Mouse (Mus musculus) hindbrain, embryonic 16.5 days (tissue): ENCODE data around the gene Psmc3. TPM values are rescaled to one million over a fixed set of nuclear protein-coding genes. Genes with fewer than 3 reads are reported as not detected.

Source experiments
- ATAC-seq: fragments of 200-750 bp; cut with Nextera tagmentation; 2 replicates; pipeline ENCODE4 v1.8.0; 2017; ENCODE audit warnings: moderate TSS enrichment, moderate library complexity
- H3K27ac ChIP-seq: fragments of 300-500 bp; sonication (generic); 2 replicates; pipeline ENCODE4 v1.5.1; 2014; ENCODE audit warnings: low read depth, mild to moderate bottlenecking, control low read depth, low read length, moderate library complexity
- H3K27me3 ChIP-seq: fragments of 300-500 bp; sonication (generic); replicated peaks from 2 replicates; pipeline ENCODE4 v1.6.1; 2014; ENCODE audit warnings: low read length; ENCODE audit not compliant: control insufficient read depth, insufficient read depth
- H3K36me3 ChIP-seq: fragments of 300-500 bp; sonication (generic); 2 replicates; pipeline ENCODE4 v1.6.1; 2014; ENCODE audit warnings: mild to moderate bottlenecking, low read length, moderate library complexity, mixed read lengths; ENCODE audit not compliant: control insufficient read depth, insufficient read depth
- H3K4me1 ChIP-seq: fragments of 300-500 bp; sonication (generic); 2 replicates; pipeline ENCODE4 v1.6.1; 2014; ENCODE audit warnings: low read depth, low read length; ENCODE audit not compliant: control insufficient read depth, insufficient read depth
- H3K4me2 ChIP-seq: fragments of 300-500 bp; sonication (generic); 2 replicates; pipeline ENCODE4 v1.6.1; 2014; ENCODE audit warnings: mild to moderate bottlenecking, low read length, control low read depth, moderate library complexity
- H3K4me3 ChIP-seq: fragments of 300-500 bp; sonication (generic); 2 replicates; pipeline ENCODE4 v1.5.1; 2014; ENCODE audit warnings: mild to moderate bottlenecking, low read length, control low read depth, moderate library complexity
- H3K9ac ChIP-seq: fragments of 300-500 bp; sonication (generic); 2 replicates; pipeline ENCODE4 v1.6.1; 2014; ENCODE audit warnings: low read depth, mild to moderate bottlenecking, control low read depth, low read length, moderate library complexity
- H3K9me3 ChIP-seq: fragments of 300-500 bp; sonication (generic); 2 replicates; pipeline ENCODE4 v1.6.1; 2014; ENCODE audit warnings: mild to moderate bottlenecking, low read length, moderate library complexity; ENCODE audit not compliant: control insufficient read depth
- WGBS: fragments of 180-500 bp; shearing (Covaris S2); extraction: QIAGEN DNeasy Blood & Tissue Kit; methylation state at CpG from one replicate; pipeline ENCODE4 v1.1.7; 2014; 5-methylcytosine and 5-hydroxymethylcytosine counted together
- polyA plus RNA-seq: library from polyadenylated mRNA; unstranded; fragments of >200 nt; fragmentation: Nextera tagmentation; extraction: Ambion mirVana; gene quantifications from 2 replicates; pipeline ENCODE4 v1.2.1, GENCODE M21; 2015

Gene Psmc3
- polyA plus RNA-seq, 1 experiment from 2014 or later = 229 TPM

GRCm38 (mm10) chr2:91071059-91071458 is 17.2 kb downstream of the Psmc3 start:
- ATAC-seq = no peak
- peak overlapping the region; percentile 80 for H3K4me3 ChIP-seq
- peak overlapping the region; percentile 81 for H3K27ac ChIP-seq
- no peaks in the 10 kb centered on the region for H3K9me3 ChIP-seq
- 85% methylated on average over 10 of the region's 10 CpGs for WGBS
- peaks cover 23% of the 10 kb centered on the region for H3K4me1 ChIP-seq
- no peaks in the 10 kb centered on the region for H3K27me3 ChIP-seq
- H3K4me2 ChIP-seq = peak overlapping the region; percentile 89
- no peaks in the 10 kb centered on the region for H3K36me3 ChIP-seq
- peak overlapping the region; percentile 86 for H3K9ac ChIP-seq

GRCm38 (mm10) chr2:91072092-91072491 is 18.3 kb downstream of the Psmc3 start:
- Histone ChIP-seq H3K27me3 (no peaks in the 10 kb centered on the region), H3K4me1 (peaks cover 23% of the 10 kb centered on the region), H3K27ac (no peak overlapping the region), H3K4me2 (no peak overlapping the region), H3K9me3 (no peaks in the 10 kb centered on the region), H3K9ac (no peak overlapping the region), H3K4me3 (no peak overlapping the region), H3K36me3 (no peaks in the 10 kb centered on the region)
- ATAC-seq = no peak
- 35% methylated on average over 1 of the region's 1 CpGs for WGBS

DNA sequence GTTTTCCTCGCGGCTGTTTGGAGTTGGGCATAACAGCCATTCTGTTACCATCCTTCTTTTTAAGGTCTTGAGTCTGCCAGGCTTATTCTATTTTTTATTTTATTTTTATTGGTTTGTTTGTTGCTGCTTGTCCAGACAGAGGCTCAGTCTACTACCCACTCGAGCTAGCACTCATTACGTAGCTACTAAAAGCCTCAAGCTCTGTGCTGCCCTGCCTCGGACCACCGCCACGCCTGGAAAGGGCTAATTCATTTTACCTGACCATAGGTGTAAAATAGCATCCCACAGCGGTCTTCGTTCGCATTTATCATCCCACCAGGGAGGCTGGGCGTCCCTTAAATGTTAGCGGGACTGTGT is 24.1 kb downstream of the Psmc3 start:
- Histone ChIP-seq H3K36me3 (no peaks in the 10 kb centered on the region), H3K4me1 (peaks cover 4% of the 10 kb centered on the region), H3K4me2 (peak overlapping the region; percentile 97), H3K9me3 (no peaks in the 10 kb centered on the region), H3K27me3 (no peaks in the 10 kb centered on the region), H3K27ac (no peak overlapping the region), H3K4me3 (peak overlapping the region; percentile 54), H3K9ac (peak overlapping the region; percentile 79)
- 14% methylated on average over 12 of the region's 12 CpGs for WGBS
- ATAC-seq = peak; percentile 58

DNA sequence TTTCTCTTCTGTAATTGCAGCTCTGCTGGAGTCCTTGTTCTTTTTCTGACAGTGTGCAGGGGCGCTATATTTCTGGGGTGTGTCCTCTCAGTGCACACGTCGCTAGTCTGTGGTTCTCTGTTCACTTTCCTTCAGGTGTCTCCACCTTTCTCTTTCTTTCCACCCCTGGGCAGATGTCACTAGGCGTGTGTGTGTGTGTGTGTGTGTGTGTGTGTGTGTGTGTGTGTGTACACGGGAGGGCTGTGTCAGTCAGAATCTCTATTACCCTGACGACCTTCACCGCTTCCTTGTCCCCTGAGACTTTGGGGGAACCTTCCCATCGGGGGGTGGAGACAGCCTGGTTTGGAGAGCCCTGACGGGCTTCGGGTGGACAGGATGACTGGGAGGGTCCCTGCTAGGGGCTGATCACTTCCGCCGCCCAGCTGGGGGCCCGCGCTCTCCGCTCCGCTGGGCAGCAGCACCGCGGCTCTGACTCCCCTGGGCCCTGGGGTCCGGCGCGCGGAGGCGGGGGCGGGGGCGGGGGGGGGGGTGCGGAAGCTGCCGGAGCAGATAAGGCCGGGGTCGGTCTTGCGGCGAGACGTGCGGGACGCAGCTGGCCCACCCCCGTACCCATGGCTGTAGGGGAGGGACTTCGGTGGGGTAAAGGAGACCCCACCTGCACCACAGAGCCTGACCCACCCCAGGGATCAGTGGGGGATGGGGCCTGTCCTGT is 24.7 kb downstream of the Psmc3 start:
- 1% methylated on average over 16 of the region's 36 CpGs for WGBS
- Histone ChIP-seq H3K36me3 (no peaks in the 10 kb centered on the region), H3K9ac (peak overlapping the region; percentile 79), H3K4me2 (peak overlapping the region; percentile 97), H3K4me1 (peaks cover 4% of the 10 kb centered on the region), H3K4me3 (peak overlapping the region; percentile 54), H3K9me3 (no peaks in the 10 kb centered on the region), H3K27ac (peak overlapping the region; percentile 48; the same call in 1 of the 2 replicates), H3K27me3 (no peaks in the 10 kb centered on the region)
- ATAC-seq = peak; percentile 81

DNA sequence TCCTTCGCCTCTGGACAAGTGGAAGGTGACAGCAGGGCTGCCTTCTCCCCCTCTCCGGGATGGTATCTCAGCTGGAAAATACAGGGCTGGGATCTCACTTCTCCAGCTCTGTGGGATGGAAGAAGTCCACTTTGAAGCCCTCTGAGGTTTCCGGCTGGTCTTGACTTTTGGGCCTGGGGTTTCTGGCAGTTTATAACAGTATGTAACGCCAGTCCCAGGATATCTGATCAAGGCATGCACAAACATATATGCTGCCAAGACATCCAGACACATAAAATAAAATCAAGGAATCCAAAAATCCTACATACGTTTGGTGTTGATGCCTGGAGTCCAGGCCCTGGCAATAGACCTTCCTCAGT is 25.2 kb downstream of the Psmc3 start:
- peak overlapping the region; percentile 79 for H3K9ac ChIP-seq
- no peaks in the 10 kb centered on the region for H3K9me3 ChIP-seq
- H3K27me3 ChIP-seq = no peaks in the 10 kb centered on the region
- H3K36me3 ChIP-seq = no peaks in the 10 kb centered on the region
- H3K4me3 ChIP-seq = peak overlapping the region; percentile 54
- H3K4me1 ChIP-seq = peaks cover 4% of the 10 kb centered on the region
- no peak for ATAC-seq
- H3K4me2 ChIP-seq = peak overlapping the region; percentile 97
- peak overlapping the region; percentile 48; the same call in 1 of the 2 replicates for H3K27ac ChIP-seq
- WGBS = 30% methylated on average over 5 of the region's 5 CpGs

- ATAC-seq = no peak
- no peak overlapping the region for H3K4me3 ChIP-seq
- H3K4me2 ChIP-seq = no peak overlapping the region
- no peak overlapping the region for H3K27ac ChIP-seq
- H3K27me3 ChIP-seq = no peaks in the 10 kb centered on the region
- H3K9ac ChIP-seq = no peak overlapping the region
- peaks cover 4% of the 10 kb centered on the region for H3K4me1 ChIP-seq
- no peaks in the 10 kb centered on the region for H3K36me3 ChIP-seq
- no peaks in the 10 kb centered on the region for H3K9me3 ChIP-seq
- WGBS = 79% methylated on average over 8 of the region's 8 CpGs
These were observed 27.1 kb downstream of the Psmc3 start for GRCm38 (mm10) chr2:91080784-91081513.

- H3K27ac ChIP-seq = no peak within 1 kb of the TSS
- no peak for ATAC-seq
These were observed 28.2 kb downstream of the Psmc3 start, which contains the start of gene Spi1 for GRCm38 (mm10) chr2:91081775-91082695. Spi1 (plus strand) TSS chr2:91082390.

GRCm38 (mm10) chr2:91082844-91083243 is 29.0 kb downstream of the Psmc3 start:
- H3K27me3 ChIP-seq = no peaks in the 10 kb centered on the region
- no peaks in the 10 kb centered on the region for H3K36me3 ChIP-seq
- ATAC-seq = no peak
- no peak overlapping the region for H3K4me3 ChIP-seq
- no peaks in the 10 kb centered on the region for H3K9me3 ChIP-seq
- H3K9ac ChIP-seq = no peak overlapping the region
- peaks cover 4% of the 10 kb centered on the region for H3K4me1 ChIP-seq
- WGBS = 74% methylated on average over 11 of the region's 11 CpGs
- H3K27ac ChIP-seq = no peak overlapping the region
- no peak overlapping the region for H3K4me2 ChIP-seq

More at GRCm38 (mm10) chr2:91081775-91082695, 28.2 kb downstream of the Psmc3 start, which contains the start of gene Spi1:
- Histone ChIP-seq H3K9ac (no peak within 1 kb of the TSS), H3K9me3 (no peaks in the 10 kb centered on the region), H3K4me1 (peaks cover 4% of the 10 kb centered on the region), H3K4me3 (no peak within 1 kb of the TSS), H3K36me3 (no peaks in the 10 kb centered on the region), H3K27me3 (no peaks in the 10 kb centered on the region), H3K4me2 (no peak within 1 kb of the TSS)
- WGBS = 84% methylated on average over 13 of the region's 13 CpGs
